Mouse (Mus musculus): ENCODE measurements around the gene Pex16.

DNA sequence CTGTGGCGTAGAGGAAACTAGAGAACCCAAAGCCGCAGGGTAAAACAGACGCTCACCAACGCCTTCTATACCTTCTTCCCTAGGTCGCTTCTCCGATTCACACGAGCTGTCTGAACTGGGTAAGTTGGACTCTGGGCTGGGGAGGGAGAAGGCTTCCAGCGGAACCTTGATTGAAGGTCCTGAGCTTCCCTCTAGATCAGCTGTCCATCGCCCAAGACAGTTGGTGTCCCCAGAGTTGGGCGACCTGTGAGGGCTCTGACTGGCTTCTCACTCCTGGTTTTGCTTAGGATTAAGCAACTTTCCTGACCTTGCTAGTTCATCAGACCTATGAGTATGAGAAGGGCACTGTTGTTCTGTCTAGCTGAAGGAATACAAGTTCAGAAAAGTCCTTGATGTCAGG is 1.3 kb downstream of the Pex16 start:
- TF ChIP-seq CTCF (IDR thresholded peaks at IDR 0.05; ENCODE audit: extremely low read depth, insufficient read length, insufficient replicate concordance, low read depth, low read length) (no peak), POLR2A (IDR thresholded peaks at IDR 0.05; ENCODE audit: low read depth, low read length) (no peak)

All from small intestine, adult 2 months (tissue).